In genomic region chr4:137920500-137920961, GRCm38 (mm10) we compare ENCODE assay signal across 8 mouse cellular contexts. TPM values are rescaled to one million over a fixed set of nuclear protein-coding genes. Genes with fewer than 3 reads are reported as not detected.
DNase-seq lines count a peak whose midpoint lies in the region; ATAC-seq and TF ChIP-seq lines count a peak whose summit lies in the region.

No protein-coding gene starts in this region.

- H3K36me3 ChIP-seq in forebrain, embryonic 14.5 days (ENCODE audit: control insufficient read depth, insufficient read depth, low read length) = no peaks in the 10 kb centered on the region
- no peaks in the 10 kb centered on the region for H3K36me3 ChIP-seq in hindbrain, postnatal 0 days (ENCODE audit: insufficient read depth, low read length)
- no peaks in the 10 kb centered on the region for H3K36me3 ChIP-seq in lung, embryonic 15.5 days

- peak overlapping the region; percentile 37; the same call in 1 of the 2 replicates for H3K9ac ChIP-seq in forebrain, embryonic 14.5 days (ENCODE audit: low read length)
- H3K9ac ChIP-seq in hindbrain, postnatal 0 days (replicated peaks; ENCODE audit: low read length) = 0 out of 2 replicates have a peak overlapping the region, but pooled peaks have one; percentile 17
- peak overlapping the region; percentile 24; the same call in 1 of the 2 replicates for H3K9ac ChIP-seq in lung, embryonic 15.5 days

- no peak for TF ChIP-seq CTCF in hindbrain, postnatal 0 days (IDR thresholded peaks at IDR 0.05; ENCODE audit: low read depth)

- 15% methylated on average over 10 of the region's 10 CpGs for WGBS in forebrain, embryonic 14.5 days
- WGBS in hindbrain, postnatal 0 days = 48% methylated on average over 10 of the region's 10 CpGs
- 2% methylated on average over 10 of the region's 10 CpGs for WGBS in lung, embryonic 15.5 days

- peaks cover 34% of the 10 kb centered on the region for H3K4me1 ChIP-seq in forebrain, embryonic 14.5 days (ENCODE audit: control insufficient read depth, insufficient read depth, low read length)
- peaks cover 20% of the 10 kb centered on the region; the same call in 1 of the 2 replicates for H3K4me1 ChIP-seq in hindbrain, postnatal 0 days (ENCODE audit: insufficient read depth, low read length)
- H3K4me1 ChIP-seq in lung, embryonic 15.5 days = peaks cover 51% of the 10 kb centered on the region

- no peaks in the 10 kb centered on the region for H3K9me3 ChIP-seq in forebrain, embryonic 14.5 days (replicated peaks; ENCODE audit: control insufficient read depth, low read length)
- H3K9me3 ChIP-seq in hindbrain, postnatal 0 days (ENCODE audit: low read length) = no peaks in the 10 kb centered on the region
- H3K9me3 ChIP-seq in lung, embryonic 15.5 days = no peaks in the 10 kb centered on the region

- no peaks in the 10 kb centered on the region for H3K27me3 ChIP-seq in forebrain, embryonic 14.5 days (replicated peaks; ENCODE audit: control insufficient read depth, insufficient read depth, low read length)
- no peaks in the 10 kb centered on the region for H3K27me3 ChIP-seq in hindbrain, postnatal 0 days (ENCODE audit: insufficient read depth, low read length)
- peaks cover 33% of the 10 kb centered on the region; the same call in 1 of the 2 replicates for H3K27me3 ChIP-seq in lung, embryonic 15.5 days

- H3K4me2 ChIP-seq in forebrain, embryonic 14.5 days (ENCODE audit: low read length) = no peak overlapping the region
- no peak overlapping the region for H3K4me2 ChIP-seq in hindbrain, postnatal 0 days (ENCODE audit: low read depth, low read length)
- peak overlapping the region; percentile 52 for H3K4me2 ChIP-seq in lung, embryonic 15.5 days

- no peak for ATAC-seq in forebrain, embryonic 14.5 days
- ATAC-seq in hindbrain, postnatal 0 days = no peak
- peak; percentile 35; the same call in 1 of the 2 replicates for ATAC-seq in lung, embryonic 15.5 days (ENCODE audit: borderline replicate concordance, extremely low read depth, low FRiP score, low TSS enrichment)

- peak overlapping the region; percentile 17; the same call in 1 of the 2 replicates for H3K27ac ChIP-seq in forebrain, embryonic 14.5 days (ENCODE audit: low read depth, low read length)
- peak overlapping the region; percentile 60; the same call in 1 of the 2 replicates for H3K27ac ChIP-seq in hindbrain, postnatal 0 days
- peak overlapping the region; percentile 93 for H3K27ac ChIP-seq in lung, embryonic 15.5 days

- peak; percentile 75 for DNase-seq in embryo, embryonic 10.5 days (ENCODE audit: low spot score)
- no peak for DNase-seq in forebrain, embryonic 14.5 days (ENCODE audit: low spot score)
- DNase-seq in hindbrain, postnatal 0 days (ENCODE audit: low spot score) = no peak
- no peak for DNase-seq in urinary bladder, postnatal 14 days (ENCODE audit: low spot score)
- no peak for DNase-seq in frontal cortex, postnatal 14 days (ENCODE audit: low spot score in 2 of 2)
- no peak for DNase-seq in urinary bladder, postnatal 36 days (ENCODE audit: low spot score in 2 of 2)
- no peak for DNase-seq in left cerebral cortex, adult 18-20 months (ENCODE audit: low spot score in 2 of 2)

- no peak overlapping the region for H3K4me3 ChIP-seq in forebrain, embryonic 14.5 days (ENCODE audit: low read depth, low read length)
- no peak overlapping the region for H3K4me3 ChIP-seq in hindbrain, postnatal 0 days (ENCODE audit: low read length)
- peak overlapping the region; percentile 29 for H3K4me3 ChIP-seq in lung, embryonic 15.5 days

RNA-seq across cellular contexts. Expression of gene Ece1, which starts 58.5 kb away (rescaled TPM):
- 9.1 and 12.0 TPM in 2 replicates for polyA plus RNA-seq in forebrain, embryonic 14.5 days (2014; fragmentation: Nextera tagmentation; extraction: Ambion mirVana)
- total RNA-seq in hindbrain, postnatal 0 days (2014; rRNA removed) = 40.0 and 43.8 TPM in 2 replicates
- 23.0 and 23.4 TPM in 2 replicates for polyA plus RNA-seq in hindbrain, postnatal 0 days (2015; fragmentation: Nextera tagmentation; extraction: Ambion mirVana)
- polyA plus RNA-seq in lung, embryonic 15.5 days (2015; fragmentation: Nextera tagmentation; extraction: Ambion mirVana) = 31.1 and 48.4 TPM in 2 replicates
- 10 to 100 TPM; 82.0 to 87.9 TPM for total RNA-seq in left cerebral cortex, adult 18-20 months (2021)

Comparison
In these comparisons a context has a peak if more than half of its experiments do, and no peak if none do; other contexts are left out.
1. H3K27ac ChIP-seq: peak in every context shown above with its lines; median percentile 93 in lung, embryonic 15.5 days; 60 in hindbrain, postnatal 0 days; 17 in forebrain, embryonic 14.5 days.